Mouse (Mus musculus) MEL (cell line): Measurements from ENCODE around the gene Bbs7. TPM values are rescaled to one million over a fixed set of nuclear protein-coding genes. Genes with fewer than 3 reads are reported as not detected.

ENCODE experiments used
- DNase-seq: peaks from one replicate; pipeline ENCODE4 v3.0.0; 2011; ENCODE audit warnings: low read depth, low spot score
- H3K27ac ChIP-seq: 2 replicates; pipeline ENCODE4 v1.5.1; 2012; ENCODE audit warnings: low read depth, mild to moderate bottlenecking, control low read depth, low read length, moderate library complexity; ENCODE audit not compliant: control insufficient read depth
- H3K27me3 ChIP-seq, 2 experiments: fragments of 150-350 bp in 1 of 2; sonication (generic) in 1 of 2; 2 replicates each; pipeline ENCODE4 v1.6.1; 2012; ENCODE audit warnings: low read length in 2 of 2, mild to moderate bottlenecking in 2 of 2, improper control_type of control experiment in 1 of 2, moderate library complexity in 1 of 2; ENCODE audit not compliant: insufficient read depth in 2 of 2, control insufficient read depth in 1 of 2
- H3K36me3 ChIP-seq, 2 experiments: 2 replicates each; pipeline ENCODE4 v1.6.1; 2012 to 2014; ENCODE audit warnings: low read length in 2 of 2, improper control_type of control experiment in 1 of 2, inconsistent platforms in 1 of 2, mild to moderate bottlenecking in 1 of 2; ENCODE audit not compliant: insufficient read depth in 2 of 2, control insufficient read depth in 1 of 2
- H3K4me1 ChIP-seq, 2 experiments: fragments of 150-350 bp in 1 of 2; sonication (generic) in 1 of 2; 2 replicates each; pipeline ENCODE4 v1.6.1; 2012; ENCODE audit warnings: low read length in 2 of 2, improper control_type of control experiment in 1 of 2, mild to moderate bottlenecking in 1 of 2; ENCODE audit not compliant: insufficient read depth in 2 of 2, control insufficient read depth in 1 of 2
- H3K4me3 ChIP-seq, 2 experiments: fragments of 150-350 bp in 1 of 2; sonication (generic) in 1 of 2; 2 replicates each; pipeline ENCODE4 v1.5.1; 2012; ENCODE audit warnings: low read depth in 2 of 2, low read length in 2 of 2, mild to moderate bottlenecking in 2 of 2, moderate library complexity in 2 of 2, control low read depth in 1 of 2, improper control_type of control experiment in 1 of 2; ENCODE audit not compliant: control insufficient read depth in 1 of 2, insufficient read depth in 1 of 2
- H3K79me2 ChIP-seq: 2 replicates; pipeline ENCODE4 v1.6.1; 2012; ENCODE audit warnings: mild to moderate bottlenecking, low read length, moderate library complexity; ENCODE audit not compliant: control insufficient read depth, poor library complexity, insufficient read depth
- H3K9ac ChIP-seq: 2 replicates; pipeline ENCODE4 v1.6.1; 2012; ENCODE audit warnings: low read depth, mild to moderate bottlenecking, control low read depth, low read length, moderate library complexity; ENCODE audit not compliant: control insufficient read depth, poor library complexity, severe bottlenecking
- H3K9me3 ChIP-seq: fragments of 150-350 bp; sonication (generic); replicated peaks from 2 replicates; pipeline ENCODE4 v1.6.1; 2012; ENCODE audit warnings: mild to moderate bottlenecking, low read length, improper control_type of control experiment, moderate library complexity; ENCODE audit not compliant: insufficient read depth
- E2F4 ChIP-seq: IDR thresholded peaks from 2 replicates; pipeline ENCODE4 v1.6.1; 2011; ENCODE audit warnings: low read depth, low read length, improper control_type of control experiment, borderline replicate concordance
- ELF1 ChIP-seq: IDR thresholded peaks from 2 replicates; pipeline ENCODE4 v1.6.1; 2014; ENCODE audit warnings: low read depth, mild to moderate bottlenecking, inconsistent platforms, low read length, improper control_type of control experiment, moderate library complexity
- KAT2A ChIP-seq: conservative IDR thresholded peaks from 2 replicates; pipeline ENCODE4 v1.6.1; 2012; ENCODE audit warnings: low read depth, low read length, improper control_type of control experiment, inconsistent platforms
- MAFK ChIP-seq: IDR thresholded peaks from 2 replicates; pipeline ENCODE4 v1.6.1; 2011; ENCODE audit warnings: low read depth, mild to moderate bottlenecking, low read length, improper control_type of control experiment, borderline replicate concordance
- MAZ ChIP-seq: IDR thresholded peaks from 2 replicates; pipeline ENCODE4 v1.6.1; 2012; ENCODE audit warnings: low read depth, mild to moderate bottlenecking, inconsistent platforms, low read length, improper control_type of control experiment
- MEF2A ChIP-seq: IDR thresholded peaks from 2 replicates; pipeline ENCODE4 v1.6.1; 2014; ENCODE audit warnings: low read depth, mild to moderate bottlenecking, inconsistent platforms, low read length, improper control_type of control experiment; ENCODE audit not compliant: poor library complexity, insufficient replicate concordance, severe bottlenecking; ENCODE audit errors: extremely low read depth
- MXI1 ChIP-seq: IDR thresholded peaks from 2 replicates; pipeline ENCODE4 v1.6.1; 2011; ENCODE audit warnings: mild to moderate bottlenecking, low read depth, low read length, improper control_type of control experiment
- NRF1 ChIP-seq: IDR thresholded peaks from 2 replicates; pipeline ENCODE4 v1.6.1; 2014; ENCODE audit warnings: low read depth, mild to moderate bottlenecking, inconsistent platforms, low read length, improper control_type of control experiment, moderate library complexity; ENCODE audit not compliant: poor library complexity, insufficient read depth, severe bottlenecking
- POLR2AphosphoS2 ChIP-seq: IDR thresholded peaks from 2 replicates; pipeline ENCODE4 v1.6.1; 2011; ENCODE audit warnings: low read length, improper control_type of control experiment
- POLR2AphosphoS5 ChIP-seq: IDR thresholded peaks from 2 replicates; pipeline ENCODE4 v1.6.1; 2012; ENCODE audit warnings: low read depth, borderline replicate concordance, mild to moderate bottlenecking, inconsistent platforms, low read length, moderate library complexity, mixed read lengths
- RAD21 ChIP-seq: IDR thresholded peaks from 2 replicates; pipeline ENCODE4 v1.6.1; 2011; ENCODE audit warnings: mild to moderate bottlenecking, low read depth, low read length, improper control_type of control experiment
- SMC3 ChIP-seq: IDR thresholded peaks from 2 replicates; pipeline ENCODE4 v1.6.1; 2011; ENCODE audit warnings: low read depth, low read length, improper control_type of control experiment
- TAL1 ChIP-seq: IDR thresholded peaks from 2 replicates; pipeline ENCODE4 v1.6.1; 2012; ENCODE audit warnings: mild to moderate bottlenecking, inconsistent platforms, low read length, moderate library complexity, mixed read lengths
- TCF12 ChIP-seq: IDR thresholded peaks from 2 replicates; pipeline ENCODE4 v1.6.1; 2014; ENCODE audit warnings: low read depth, mild to moderate bottlenecking, inconsistent platforms, low read length, improper control_type of control experiment, moderate library complexity
- UBTF ChIP-seq: IDR thresholded peaks from 2 replicates; pipeline ENCODE4 v1.6.1; 2012; ENCODE audit warnings: low read depth, mild to moderate bottlenecking, inconsistent platforms, low read length, improper control_type of control experiment, moderate library complexity, borderline replicate concordance; ENCODE audit not compliant: insufficient read depth
- USF1 ChIP-seq: IDR thresholded peaks from 2 replicates; pipeline ENCODE4 v1.6.1; 2014; ENCODE audit warnings: low read depth, mild to moderate bottlenecking, inconsistent platforms, low read length, improper control_type of control experiment, moderate library complexity
- USF2 ChIP-seq, 2 experiments: IDR thresholded peaks; 2 replicates each; pipeline ENCODE4 v1.6.1; 2011 to 2012; ENCODE audit warnings: improper control_type of control experiment in 2 of 2, low read length in 2 of 2, borderline replicate concordance in 1 of 2, inconsistent platforms in 1 of 2, low read depth in 1 of 2, mild to moderate bottlenecking in 1 of 2; ENCODE audit not compliant: insufficient read depth in 1 of 2
- ZC3H11A ChIP-seq: IDR thresholded peaks from 2 replicates; pipeline ENCODE4 v1.6.1; 2012; ENCODE audit warnings: low read depth, mild to moderate bottlenecking, inconsistent platforms, low read length, improper control_type of control experiment
- ZMIZ1 ChIP-seq: IDR thresholded peaks from 2 replicates; pipeline ENCODE4 v1.6.1; 2012; ENCODE audit warnings: low read depth, mild to moderate bottlenecking, inconsistent platforms, low read length, improper control_type of control experiment, moderate library complexity
- ZNF384 ChIP-seq: IDR thresholded peaks from 2 replicates; pipeline ENCODE4 v1.6.1; 2012; ENCODE audit warnings: low read depth, mild to moderate bottlenecking, inconsistent platforms, low read length, improper control_type of control experiment
- polyA plus RNA-seq, 2 experiments: library from polyadenylated mRNA; stranded (reverse) in 1 of 2; unstranded in 1 of 2; fragments of >175 nt in 1 of 2; fragments of >200 nt in 1 of 2; gene quantifications; 2 replicates each; pipeline versions ENCODE4 v1.2.1 to v1.2.4; 2012; ENCODE audit warnings: low replicate concordance in 2 of 2, low read depth in 1 of 2; ENCODE audit not compliant: insufficient read length in 2 of 2, insufficient read depth in 1 of 2, missing spikeins in 1 of 2
- total RNA-seq: library from RNA; depleted of rRNA; stranded (reverse); fragments of 300-350 nt; gene quantifications from 2 replicates; pipeline ENCODE4 v1.2.3, GENCODE M21; 2012

Gene Bbs7
- total and polyA plus RNA-seq, 3 experiments = not detected

GRCm38 (mm10) chr3:36532738-36533137, 80.5 kb downstream of the Bbs7 start:
- Histone ChIP-seq H3K27me3 (peaks cover under 1 to 10% of the 10 kb centered on the region in 2 experiments; a peak in 3 of 4 replicates), H3K4me1 (no peaks in the 10 kb centered on the region; a peak in 1 of 4 replicates), H3K4me3 (no peak overlapping the region), H3K27ac (no peak overlapping the region), H3K9ac (no peak overlapping the region), H3K36me3 (no peaks in the 10 kb centered on the region), H3K79me2 (no peaks in the 10 kb centered on the region), H3K9me3 (no peaks in the 10 kb centered on the region)
- no peak for DNase-seq
- TF ChIP-seq E2F4 (no peak), MAZ (no peak), MEF2A (no peak), ZC3H11A (no peak), TAL1 (no peak), POLR2AphosphoS5 (no peak), ZMIZ1 (no peak), ELF1 (no peak), NRF1 (no peak), KAT2A (no peak), MXI1 (no peak), UBTF (no peak), SMC3 (no peak), TCF12 (no peak), ZNF384 (no peak), MAFK (no peak), USF1 (no peak), RAD21 (no peak), POLR2AphosphoS2 (no peak), USF2 (IDR thresholded peaks at IDR 0.05; ENCODE audit: borderline replicate concordance in 1 of 2, insufficient read depth in 1 of 2, low read depth in 1 of 2, low read length in 2 of 2) (no peak)

GRCm38 (mm10) chr3:36531979-36532542, 81.2 kb downstream of the Bbs7 start:
- H3K9ac ChIP-seq = no peak overlapping the region
- TF ChIP-seq UBTF (no peak), E2F4 (no peak)
- TF ChIP-seq, all 39 proteins: peak for 0
- Histone ChIP-seq H3K36me3 (no peaks in the 10 kb centered on the region), H3K79me2 (no peaks in the 10 kb centered on the region), H3K27me3 (peaks cover 4 to 11% of the 10 kb centered on the region in 2 experiments; a peak in 3 of 4 replicates), H3K4me3 (no peak overlapping the region), H3K9me3 (no peaks in the 10 kb centered on the region), H3K4me1 (no peaks in the 10 kb centered on the region; a peak in 1 of 4 replicates), H3K27ac (no peak overlapping the region)
- DNase-seq = no peak
